Mouse (Mus musculus) liver, postnatal 0 days (tissue): ENCODE results near the gene Ky.

Experiments used
- CTCF ChIP-seq: sonication (generic); IDR thresholded peaks from 2 replicates; pipeline ENCODE4 v1.5.1; 2016; ENCODE audit warnings: antibody characterized with exemption, low read depth
- EP300 ChIP-seq: IDR thresholded peaks from 2 replicates; pipeline ENCODE4 v1.6.1; 2016; ENCODE audit warnings: antibody characterized with exemption, low read depth, mild to moderate bottlenecking

DNA sequence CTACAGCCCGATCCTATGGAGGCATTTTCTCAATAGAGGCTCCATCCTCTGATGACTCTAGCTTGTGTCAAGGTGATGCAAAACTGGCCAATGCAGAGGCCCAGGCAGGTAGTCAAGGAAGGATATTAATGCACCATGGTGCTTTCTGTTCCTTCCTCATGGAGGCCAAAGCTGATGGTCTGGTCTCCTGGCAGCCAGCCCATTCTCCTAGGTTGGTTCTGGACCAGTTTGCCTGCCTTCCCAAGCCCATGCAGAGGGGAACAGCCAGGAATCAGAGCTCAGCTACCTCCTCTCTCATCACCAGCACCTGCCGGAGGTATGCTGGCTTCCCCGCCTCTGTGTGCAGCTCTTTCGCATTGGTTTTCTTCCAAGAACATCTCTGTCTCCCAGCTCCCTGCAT lies 31.4 kb downstream of the Ky start:
- TF ChIP-seq CTCF (no peak), EP300 (no peak)
